ENCODE assay signal across 9 mouse cellular contexts in genomic region chr5:115011519-115012261, GRCm38 (mm10). TPM values are rescaled to one million over a fixed set of nuclear protein-coding genes. Genes with fewer than 3 reads are reported as not detected.
DNase-seq lines count a peak whose midpoint lies in the region; ATAC-seq and TF ChIP-seq lines count a peak whose summit lies in the region.
"Had no signal": no experiment of that assay in that cellular context is flagged by ENCODE, and none has a peak within 500 bp of the region (broad histone marks: within the 10 kb centered on the region; RNA-seq: fewer than 3 reads in every experiment).

No protein-coding gene starts in this region.

- H3K9me3 ChIP-seq in G1E (replicated peaks) = no peaks in the 10 kb centered on the region
- no peaks in the 10 kb centered on the region for H3K9me3 ChIP-seq in forebrain, embryonic 15.5 days
- H3K9me3 ChIP-seq in lung, embryonic 16.5 days (ENCODE audit: control insufficient read depth, low read length) = no peaks in the 10 kb centered on the region

- peak; percentile 59 for DNase-seq in G1E (ENCODE audit: low spot score)
- peak; percentile 51 for DNase-seq in cerebellum, adult 11-12 months
- peak; percentile 58 to 76 for DNase-seq in heart, postnatal 36 days
- peak; percentile 8 to 27 for DNase-seq in layer of hippocampus, adult 2 months (ENCODE audit: low spot score in 2 of 2)
- DNase-seq in thymus, postnatal 0 days (ENCODE audit: low spot score) = peak; percentile 58

- H3K4me2 ChIP-seq in forebrain, embryonic 15.5 days (replicated peaks) = peak overlapping the region; percentile 83
- peak overlapping the region; percentile 96 for H3K4me2 ChIP-seq in lung, embryonic 16.5 days (ENCODE audit: low read depth, low read length)

- peak overlapping the region; percentile 98 for H3K4me3 ChIP-seq in G1E (ENCODE audit: low read depth, low read length)
- peak overlapping the region; percentile 73 for H3K4me3 ChIP-seq in forebrain, embryonic 15.5 days
- H3K4me3 ChIP-seq in layer of hippocampus, adult 2 months = peak overlapping the region; percentile 91
- H3K4me3 ChIP-seq in lung, embryonic 16.5 days (ENCODE audit: low read length) = peak overlapping the region; percentile 82
- H3K4me3 ChIP-seq in olfactory bulb, adult 2 months (ENCODE audit: insufficient read depth, low read depth, low read length) = peak overlapping the region; percentile 73

- peak overlapping the region; percentile 88 for H3K9ac ChIP-seq in forebrain, embryonic 15.5 days (replicated peaks)
- H3K9ac ChIP-seq in lung, embryonic 16.5 days (ENCODE audit: low read length) = peak overlapping the region; percentile 99

- H3K27me3 ChIP-seq in G1E (ENCODE audit: insufficient read depth, low read length) = 0 out of 2 replicates have a peak, but pooled peaks cover 5% of the 10 kb centered on the region
- H3K27me3 ChIP-seq in forebrain, embryonic 15.5 days = no peaks in the 10 kb centered on the region
- no peaks in the 10 kb centered on the region for H3K27me3 ChIP-seq in lung, embryonic 16.5 days (ENCODE audit: control insufficient read depth, insufficient read depth, low read depth, low read length)

- H3K27ac ChIP-seq in forebrain, embryonic 15.5 days (replicated peaks) = peak overlapping the region; percentile 88
- H3K27ac ChIP-seq in layer of hippocampus, adult 2 months = peak overlapping the region; percentile 93
- H3K27ac ChIP-seq in lung, embryonic 16.5 days (ENCODE audit: low read length) = peak overlapping the region; percentile 83
- H3K27ac ChIP-seq in olfactory bulb, adult 2 months (ENCODE audit: insufficient read depth, low read depth, low read length) = peak overlapping the region; percentile 50; the same call in 1 of the 2 replicates

- peaks cover 59% of the 10 kb centered on the region for H3K4me1 ChIP-seq in G1E (ENCODE audit: insufficient read depth, low read depth, low read length)
- H3K4me1 ChIP-seq in forebrain, embryonic 15.5 days = peaks cover 42% of the 10 kb centered on the region
- H3K4me1 ChIP-seq in lung, embryonic 16.5 days (replicated peaks; ENCODE audit: control insufficient read depth, insufficient read depth, low read length) = peaks cover 29% of the 10 kb centered on the region
- H3K4me1 ChIP-seq in olfactory bulb, adult 2 months (ENCODE audit: control insufficient read depth, insufficient read depth, low read length) = peaks cover 27% of the 10 kb centered on the region

- H3K36me3 ChIP-seq in G1E (replicated peaks) = peaks cover 23% of the 10 kb centered on the region
- H3K36me3 ChIP-seq in forebrain, embryonic 15.5 days = no peaks in the 10 kb centered on the region
- no peaks in the 10 kb centered on the region for H3K36me3 ChIP-seq in lung, embryonic 16.5 days (ENCODE audit: control insufficient read depth, insufficient read depth, low read length)

- intact Hi-C loops in heart, postnatal 36 days (cut with DNase I) = loop anchor here (2.0 to 5.0 kb wide), 3 partner anchors 33 to 65 kb away; no protein-coding TSS in a partner anchor

- no peak for ATAC-seq in G1E (ENCODE audit: extremely low read depth, insufficient number of reproducible peaks, low FRiP score, poor library complexity, severe bottlenecking)
- peak; percentile 43 for ATAC-seq in forebrain, embryonic 15.5 days (replicated peaks)
- peak; percentile 56 for ATAC-seq in lung, embryonic 16.5 days (ENCODE audit: low read depth)

- TF ChIP-seq POLR2A in olfactory bulb, adult 2 months (IDR thresholded peaks at IDR 0.05; ENCODE audit: insufficient read depth, low read depth, low read length) = no peak

- no peak for TF ChIP-seq CTCF in G1E (IDR thresholded peaks at IDR 0.05; ENCODE audit: low read depth, low read length)
- peak; percentile 18; the same call in 1 of the 2 replicates for TF ChIP-seq CTCF in layer of hippocampus, adult 2 months (conservative IDR thresholded peaks at IDR 0.05)
- no peak for TF ChIP-seq CTCF in olfactory bulb, adult 2 months (IDR thresholded peaks at IDR 0.05; ENCODE audit: insufficient read depth, low read depth, low read length)

- WGBS in forebrain, embryonic 15.5 days = 1% methylated on average over 63 of the region's 63 CpGs
- under 1% methylated on average over 61 of the region's 63 CpGs for WGBS in lung, embryonic 16.5 days
- under 1% methylated on average over 63 of the region's 63 CpGs for WGBS in olfactory bulb, adult 2 months

RNA-seq across cellular contexts. Expression of gene Sppl3, which starts 0.8 kb away (rescaled TPM):
- total RNA-seq in G1E (2014; fragmentation: Nextera tagmentation) (53.9 and 69.2 TPM in 2 replicates), G1E (2017) (31.8 and 35.9 TPM in 2 replicates)
- polyA plus RNA-seq in G1E (2012) = 29.5 and 33.9 TPM in 2 replicates
- polyA plus RNA-seq in forebrain, embryonic 15.5 days (2015; fragmentation: Nextera tagmentation; extraction: Ambion mirVana) = 19.2 and 31.7 TPM in 2 replicates
- 10 to 100 TPM; 33.0 to 35.8 TPM for total RNA-seq in heart, postnatal 36 days (2021)
- 10 to 100 TPM; 75.2 to 76.2 TPM for total RNA-seq in layer of hippocampus, adult 2 months (2021)
- polyA plus RNA-seq in lung, embryonic 16.5 days (2015; fragmentation: Nextera tagmentation; extraction: Ambion mirVana) = 9.6 and 9.8 TPM in 2 replicates
- polyA plus RNA-seq in olfactory bulb, adult 2 months (2012; ENCODE audit: insufficient read depth, insufficient read length, low replicate concordance, missing spikeins) = not detected in 2 replicates
- 15.2 and 22.3 TPM in 2 replicates for polyA plus RNA-seq in thymus, postnatal 0 days (2015; fragmentation: Nextera tagmentation; extraction: Ambion mirVana)

RNA-seq across cellular contexts. Expression of gene Hnf1a, which starts 40.8 kb away (rescaled TPM):
- total RNA-seq in G1E (2014; fragmentation: Nextera tagmentation) (not detected in 2 replicates), G1E (2017) (0.38 TPM in 1 of 2 replicates, not detected in the other)
- polyA plus RNA-seq in G1E (2012) = 0.02 TPM in 1 of 2 replicates, not detected in the other
- polyA plus RNA-seq in forebrain, embryonic 15.5 days (2015; fragmentation: Nextera tagmentation; extraction: Ambion mirVana) = not detected in 2 replicates
- not detected for total RNA-seq in heart, postnatal 36 days (2021)
- total RNA-seq in layer of hippocampus, adult 2 months (2021) = not detected
- polyA plus RNA-seq in lung, embryonic 16.5 days (2015; fragmentation: Nextera tagmentation; extraction: Ambion mirVana) = 0.08 and 0.16 TPM in 2 replicates
- polyA plus RNA-seq in olfactory bulb, adult 2 months (2012; ENCODE audit: insufficient read depth, insufficient read length, low replicate concordance, missing spikeins) = not detected in 2 replicates
- polyA plus RNA-seq in thymus, postnatal 0 days (2015; fragmentation: Nextera tagmentation; extraction: Ambion mirVana) = 1.3 and 1.6 TPM in 2 replicates
- total RNA-seq: left cerebral cortex, postnatal 10 days had no signal
